Mouse (Mus musculus): ENCODE data around the gene Olfr1432. TPM values are rescaled to one million over a fixed set of nuclear protein-coding genes. Genes with fewer than 3 reads are reported as not detected.
"Not testable (repeated sequence)": the region's sequence is repeated elsewhere in the genome, so short reads cannot be mapped to it uniquely, and the experiment has no call there.

Gene Olfr1432
- not detected for total RNA-seq (2021)

DNA sequence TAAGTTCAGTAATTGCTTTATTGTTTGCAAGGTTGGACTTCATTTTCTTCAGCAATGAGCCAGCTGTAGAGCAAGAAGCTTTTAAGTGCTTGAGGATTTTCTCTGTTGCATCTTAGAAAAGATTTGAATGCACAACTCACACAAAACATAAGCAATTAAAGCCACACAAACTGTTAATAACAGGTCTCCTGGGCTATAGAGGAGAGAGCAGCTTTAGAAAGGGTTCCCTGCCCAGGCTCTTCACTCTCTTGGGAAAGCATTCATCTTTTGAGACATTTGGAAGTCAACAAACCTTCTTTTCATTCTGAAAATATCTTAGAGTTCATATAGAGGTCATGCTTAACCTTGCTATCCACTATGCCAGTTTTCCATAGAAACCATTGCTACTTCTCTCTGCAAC, at the start of gene Olfr1432:
TSS of gene Olfr1432 (minus strand) at position 101 of the 400 bp plus-strand sequence.
- not testable (repeated sequence) for DNase-seq (ENCODE audit: extremely low spot score in 1 of 2, low spot score in 1 of 2)

- DNase-seq (ENCODE audit: extremely low spot score in 1 of 2, low spot score in 1 of 2), result no peak
Observed at GRCm38 (mm10) chr19:12279554-12279953, 47.2 kb upstream of the Olfr1432 start, which contains the start of gene Olfr1434. Olfr1434 (plus strand) TSS chr19:12279854.

DNA sequence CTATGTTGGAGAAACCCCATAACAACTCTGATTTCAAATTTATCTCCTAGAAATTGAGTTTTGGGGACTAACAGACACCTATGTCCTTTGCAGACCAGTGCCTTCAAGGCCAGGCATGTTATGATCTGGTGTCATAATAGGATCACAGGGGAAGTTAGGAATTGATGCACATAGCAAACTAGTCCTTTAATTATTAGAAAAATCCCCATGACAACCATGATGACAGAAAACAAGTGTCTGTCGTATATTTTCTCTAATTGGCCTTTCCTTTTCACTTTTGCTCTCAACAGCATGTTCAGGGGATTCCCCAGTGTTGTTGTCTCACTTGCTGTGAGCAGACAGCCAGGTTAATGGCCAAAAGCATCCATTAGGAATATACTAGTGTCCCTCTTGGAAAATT, 28.3 kb upstream of the Olfr1432 start, which contains the start of gene Olfr235:
TSS of gene Olfr235 (plus strand) at position 301 of the 400 bp plus-strand sequence.
- no peak for DNase-seq (ENCODE audit: extremely low spot score in 1 of 2, low spot score in 1 of 2)

DNA sequence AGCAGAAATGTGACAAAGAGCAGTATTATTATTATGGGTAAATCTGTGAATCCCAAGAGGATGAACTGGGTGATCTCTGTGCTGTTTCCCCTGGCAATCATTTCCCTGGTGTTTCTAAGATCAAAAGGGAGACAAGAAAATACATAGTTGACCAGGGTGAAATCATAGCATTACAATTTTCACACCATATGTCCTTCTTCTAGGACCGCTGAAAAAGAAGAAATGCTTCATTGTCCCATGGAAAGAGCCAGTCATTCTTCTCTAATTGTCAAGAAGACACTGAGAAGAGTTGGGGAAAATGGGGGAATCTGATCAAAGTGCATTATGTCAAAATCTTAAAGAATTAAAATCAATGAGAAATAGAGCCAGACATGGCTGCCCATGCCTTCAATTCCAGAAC, 9.2 kb upstream of the Olfr1432 start, which contains the start of gene Olfr262:
TSS of gene Olfr262 (minus strand) at position 101 of the 400 bp plus-strand sequence.
- no peak for DNase-seq (ENCODE audit: extremely low spot score in 1 of 2, low spot score in 1 of 2)

- DNase-seq (ENCODE audit: extremely low spot score in 1 of 2, low spot score in 1 of 2), result no peak
Observed at GRCm38 (mm10) chr19:12200334-12200733, 32.1 kb downstream of the Olfr1432 start, which contains the start of gene Olfr1431. Olfr1431 (plus strand) TSS chr19:12200634.

- DNase-seq (ENCODE audit: extremely low spot score in 1 of 2, low spot score in 1 of 2), result not testable (repeated sequence)
Observed at GRCm38 (mm10) chr19:12199076-12199475, 33.3 kb downstream of the Olfr1432 start.

Other genes with a start within 250 kb of the Olfr1432 start
- gene Olfr1423, start 191.3 kb downstream of the Olfr1432 start, total RNA-seq (2021), result not detected
- not detected for gene Olfr1424, start 169.9 kb downstream of the Olfr1432 start, total RNA-seq (2021)
- not detected for gene Olfr1425, start 154.9 kb downstream of the Olfr1432 start, total RNA-seq (2021)
- not detected for gene Olfr1426, start 140.6 kb downstream of the Olfr1432 start, total RNA-seq (2021)
- not detected for gene Olfr1427, start 129.3 kb downstream of the Olfr1432 start, total RNA-seq (2021)
- not detected for gene Olfr1428, start 116.7 kb downstream of the Olfr1432 start, total RNA-seq (2021)
- not detected for gene Olfr76, start 109.4 kb downstream of the Olfr1432 start, total RNA-seq (2021)
- gene Olfr1555-ps1, start 62.5 kb downstream of the Olfr1432 start, total RNA-seq (2021), result not detected
- not detected for gene Olfr1431, start 32.0 kb downstream of the Olfr1432 start, total RNA-seq (2021)
- not detected for gene Olfr262, start 9.1 kb upstream of the Olfr1432 start, total RNA-seq (2021)
- not detected for gene Olfr235, start 28.4 kb upstream of the Olfr1432 start, total RNA-seq (2021)
- gene Olfr1434, start 47.3 kb upstream of the Olfr1432 start, total RNA-seq (2021), result not detected
- gene Olfr1436, start 66.5 kb upstream of the Olfr1432 start, total RNA-seq (2021), result not detected
- not detected for gene Olfr1437, start 92.5 kb upstream of the Olfr1432 start, total RNA-seq (2021)
- not detected for gene Olfr1438-ps1, start 103.3 kb upstream of the Olfr1432 start, total RNA-seq (2021)
- not detected for gene Olfr1440, start 154.7 kb upstream of the Olfr1432 start, total RNA-seq (2021)
- gene Olfr1441, start 184.8 kb upstream of the Olfr1432 start, total RNA-seq (2021), result not detected
- not detected for gene Pfpl, start 195.3 kb upstream of the Olfr1432 start, total RNA-seq (2021)
- 1 to 10 TPM; 8.1 to 9.5 TPM for gene Mpeg1, start 228.2 kb upstream of the Olfr1432 start, total RNA-seq (2021)

All from layer of hippocampus, postnatal 25 days (tissue).